Mouse (Mus musculus) T-cell, adult 2 months (primary cell): ENCODE results near the gene Ppp1r9a.

ENCODE experiments used
- DNase-seq: peaks from one replicate; pipeline ENCODE4 v3.0.0; 2022; ENCODE audit warnings: low spot score

The Ppp1r9a gene

GRCm38 (mm10) chr6:5006283-5006946 lies 103.7 kb downstream of the Ppp1r9a start:
- no peak for DNase-seq

- no peak for DNase-seq
Observed at GRCm38 (mm10) chr6:5008166-5008565, 105.4 kb downstream of the Ppp1r9a start.

- DNase-seq, result no peak
Observed at GRCm38 (mm10) chr6:5008603-5009002, 105.9 kb downstream of the Ppp1r9a start.

GRCm38 (mm10) chr6:5010553-5011416 lies 108.1 kb downstream of the Ppp1r9a start:
- no peak for DNase-seq

- no peak for DNase-seq
Observed at GRCm38 (mm10) chr6:5012794-5013193, 110.1 kb downstream of the Ppp1r9a start.

- DNase-seq, result no peak
Observed at GRCm38 (mm10) chr6:5014567-5014966, 111.8 kb downstream of the Ppp1r9a start.

GRCm38 (mm10) chr6:5015173-5015572 lies 112.5 kb downstream of the Ppp1r9a start:
- no peak for DNase-seq

GRCm38 (mm10) chr6:5017945-5018511 lies 115.3 kb downstream of the Ppp1r9a start:
- no peak for DNase-seq

GRCm38 (mm10) chr6:5019208-5019607 lies 116.5 kb downstream of the Ppp1r9a start:
- no peak for DNase-seq

- no peak for DNase-seq
Observed at GRCm38 (mm10) chr6:5019969-5020368, 117.3 kb downstream of the Ppp1r9a start.

GRCm38 (mm10) chr6:5020510-5020909 lies 117.8 kb downstream of the Ppp1r9a start:
- no peak for DNase-seq

GRCm38 (mm10) chr6:5022677-5023076 lies 120.0 kb downstream of the Ppp1r9a start:
- DNase-seq, result no peak

GRCm38 (mm10) chr6:5024893-5025292 lies 122.2 kb downstream of the Ppp1r9a start:
- no peak for DNase-seq

- no peak for DNase-seq
Observed at GRCm38 (mm10) chr6:5026772-5027171, 124.1 kb downstream of the Ppp1r9a start.

- DNase-seq, result no peak
Observed at GRCm38 (mm10) chr6:5027213-5027612, 124.5 kb downstream of the Ppp1r9a start.

- no peak for DNase-seq
Observed at GRCm38 (mm10) chr6:5027801-5028200, 125.1 kb downstream of the Ppp1r9a start.

GRCm38 (mm10) chr6:5029205-5029927 lies 126.6 kb downstream of the Ppp1r9a start:
- DNase-seq, result no peak

GRCm38 (mm10) chr6:5029956-5030355 lies 127.2 kb downstream of the Ppp1r9a start:
- DNase-seq, result no peak

- DNase-seq, result no peak
Observed at GRCm38 (mm10) chr6:5032986-5033633, 130.4 kb downstream of the Ppp1r9a start.

GRCm38 (mm10) chr6:5037225-5037624 lies 134.5 kb downstream of the Ppp1r9a start:
- no peak for DNase-seq

GRCm38 (mm10) chr6:5038140-5038749 lies 135.5 kb downstream of the Ppp1r9a start:
- no peak for DNase-seq
